Mouse (Mus musculus): ENCODE data around the gene Casc3. TPM values are rescaled to one million over a fixed set of nuclear protein-coding genes. Genes with fewer than 3 reads are reported as not detected.
A peak's percentile ranks its signal among the peaks of the same experiment; 100 is the strongest.

Casc3 gene
- 56.3 and 57.7 TPM in 2 replicates for polyA plus RNA-seq (2015; fragmentation: Nextera tagmentation; extraction: Ambion mirVana)

- no peak within 1 kb of the TSS for H3K27ac ChIP-seq
- 94% methylated on average over 5 of the region's 5 CpGs for WGBS
These were observed at the start of gene Casc3 for GRCm38 (mm10) chr11:98804605-98805004. Gene Casc3, plus strand, starts transcription at chr11:98804905.

GRCm38 (mm10) chr11:98755726-98756380, 48.9 kb upstream of the Casc3 start:
- Histone ChIP-seq H3K4me1 (peaks cover 48% of the 10 kb centered on the region), H3K27me3 (replicated peaks) (no peaks in the 10 kb centered on the region), H3K36me3 (replicated peaks) (peaks cover 23% of the 10 kb centered on the region)

More at GRCm38 (mm10) chr11:98804605-98805004, at the start of gene Casc3:
- Histone ChIP-seq H3K4me2 (no peak within 1 kb of the TSS), H3K36me3 (replicated peaks) (peaks cover 63% of the 10 kb centered on the region), H3K9me3 (no peaks in the 10 kb centered on the region), H3K9ac (no peak within 1 kb of the TSS), H3K27me3 (replicated peaks) (no peaks in the 10 kb centered on the region), H3K4me3 (no peak within 1 kb of the TSS), H3K4me1 (peaks cover 8% of the 10 kb centered on the region; the same call in 1 of the 2 replicates)
- ATAC-seq (replicated peaks), result no peak

GRCm38 (mm10) chr11:98756711-98757110, 48.0 kb upstream of the Casc3 start:
- Histone ChIP-seq H3K27ac (no peak overlapping the region), H3K4me1 (peaks cover 39% of the 10 kb centered on the region), H3K27me3 (replicated peaks) (no peaks in the 10 kb centered on the region), H3K9me3 (no peaks in the 10 kb centered on the region), H3K4me2 (no peak overlapping the region), H3K9ac (no peak overlapping the region), H3K4me3 (no peak overlapping the region), H3K36me3 (replicated peaks) (peaks cover 27% of the 10 kb centered on the region)
- 94% methylated on average over 12 of the region's 12 CpGs for WGBS
- ATAC-seq (replicated peaks), result no peak

More at GRCm38 (mm10) chr11:98755726-98756380, 48.9 kb upstream of the Casc3 start:
- WGBS, result 95% methylated on average over 6 of the region's 6 CpGs
- Histone ChIP-seq H3K4me3 (no peak overlapping the region), H3K9me3 (no peaks in the 10 kb centered on the region), H3K4me2 (no peak overlapping the region), H3K27ac (no peak overlapping the region), H3K9ac (no peak overlapping the region)
- no peak for ATAC-seq (replicated peaks)

GRCm38 (mm10) chr11:98761939-98762338, 42.8 kb upstream of the Casc3 start:
- H3K4me3 ChIP-seq, result no peak overlapping the region
- H3K4me2 ChIP-seq, result no peak overlapping the region
- 92% methylated on average over 4 of the region's 4 CpGs for WGBS
- H3K27me3 ChIP-seq (replicated peaks), result no peaks in the 10 kb centered on the region
- peaks cover 18% of the 10 kb centered on the region for H3K4me1 ChIP-seq
- H3K27ac ChIP-seq, result 0 out of 2 replicates have a peak overlapping the region, but pooled peaks have one; percentile 6
- H3K9me3 ChIP-seq, result no peaks in the 10 kb centered on the region
- no peak for ATAC-seq (replicated peaks)
- peaks cover 42% of the 10 kb centered on the region for H3K36me3 ChIP-seq (replicated peaks)
- no peak overlapping the region for H3K9ac ChIP-seq

GRCm38 (mm10) chr11:98762756-98763501, 41.8 kb upstream of the Casc3 start:
- no peak overlapping the region for H3K9ac ChIP-seq
- no peak for ATAC-seq (replicated peaks)
- no peaks in the 10 kb centered on the region for H3K27me3 ChIP-seq (replicated peaks)
- WGBS, result 64% methylated on average over 17 of the region's 17 CpGs
- no peak overlapping the region for H3K4me2 ChIP-seq
- no peak overlapping the region for H3K27ac ChIP-seq
- H3K4me1 ChIP-seq, result peaks cover 28% of the 10 kb centered on the region
- H3K4me3 ChIP-seq, result no peak overlapping the region
- H3K36me3 ChIP-seq (replicated peaks), result peaks cover 37% of the 10 kb centered on the region
- no peaks in the 10 kb centered on the region for H3K9me3 ChIP-seq

- no peak overlapping the region for H3K27ac ChIP-seq
- no peak for ATAC-seq (replicated peaks)
- H3K36me3 ChIP-seq (replicated peaks), result peaks cover 37% of the 10 kb centered on the region
These were observed 41.2 kb upstream of the Casc3 start for GRCm38 (mm10) chr11:98763502-98763861.

GRCm38 (mm10) chr11:98764091-98764490, 40.6 kb upstream of the Casc3 start:
- no peak for ATAC-seq (replicated peaks)
- H3K4me1 ChIP-seq, result peaks cover 38% of the 10 kb centered on the region
- no peak overlapping the region for H3K9ac ChIP-seq
- H3K4me2 ChIP-seq, result no peak overlapping the region
- WGBS, result 87% methylated on average over 18 of the region's 18 CpGs
- no peaks in the 10 kb centered on the region for H3K9me3 ChIP-seq
- no peaks in the 10 kb centered on the region for H3K27me3 ChIP-seq (replicated peaks)
- H3K36me3 ChIP-seq (replicated peaks), result peaks cover 41% of the 10 kb centered on the region
- H3K27ac ChIP-seq, result 0 out of 2 replicates have a peak overlapping the region, but pooled peaks have one; percentile 18
- no peak overlapping the region for H3K4me3 ChIP-seq

More at GRCm38 (mm10) chr11:98763502-98763861, 41.2 kb upstream of the Casc3 start:
- Histone ChIP-seq H3K27me3 (replicated peaks) (no peaks in the 10 kb centered on the region), H3K9ac (no peak overlapping the region), H3K4me1 (peaks cover 34% of the 10 kb centered on the region), H3K4me2 (no peak overlapping the region), H3K4me3 (no peak overlapping the region), H3K9me3 (no peaks in the 10 kb centered on the region)
- WGBS, result 91% methylated on average over 8 of the region's 8 CpGs

- Histone ChIP-seq H3K27ac (no peak overlapping the region), H3K4me2 (no peak overlapping the region), H3K4me1 (peaks cover 38% of the 10 kb centered on the region), H3K36me3 (replicated peaks) (peaks cover 43% of the 10 kb centered on the region), H3K9ac (no peak overlapping the region), H3K4me3 (no peak overlapping the region), H3K9me3 (no peaks in the 10 kb centered on the region), H3K27me3 (replicated peaks) (no peaks in the 10 kb centered on the region)
- no peak for ATAC-seq (replicated peaks)
These were observed 40.0 kb upstream of the Casc3 start for GRCm38 (mm10) chr11:98764746-98765145.

- H3K4me2 ChIP-seq, result no peak overlapping the region
- ATAC-seq (replicated peaks), result no peak
- no peaks in the 10 kb centered on the region for H3K9me3 ChIP-seq
- H3K4me1 ChIP-seq, result peaks cover 38% of the 10 kb centered on the region
- H3K9ac ChIP-seq, result no peak overlapping the region
- H3K27ac ChIP-seq, result peak overlapping the region; percentile 67
- peaks cover 46% of the 10 kb centered on the region for H3K36me3 ChIP-seq (replicated peaks)
- no peaks in the 10 kb centered on the region for H3K27me3 ChIP-seq (replicated peaks)
- no peak overlapping the region for H3K4me3 ChIP-seq
- 48% methylated on average over 9 of the region's 9 CpGs for WGBS
These were observed 39.0 kb upstream of the Casc3 start for GRCm38 (mm10) chr11:98765421-98766309.

GRCm38 (mm10) chr11:98766346-98766745, 38.4 kb upstream of the Casc3 start:
- H3K9me3 ChIP-seq, result no peaks in the 10 kb centered on the region
- H3K27ac ChIP-seq, result no peak overlapping the region
- H3K4me3 ChIP-seq, result no peak overlapping the region
- H3K4me1 ChIP-seq, result peaks cover 38% of the 10 kb centered on the region
- H3K27me3 ChIP-seq (replicated peaks), result no peaks in the 10 kb centered on the region
- no peak for ATAC-seq (replicated peaks)
- no peak overlapping the region for H3K9ac ChIP-seq
- peaks cover 44% of the 10 kb centered on the region for H3K36me3 ChIP-seq (replicated peaks)
- WGBS, result 42% methylated on average over 2 of the region's 2 CpGs
- no peak overlapping the region for H3K4me2 ChIP-seq

- H3K4me2 ChIP-seq, result no peak overlapping the region
- no peaks in the 10 kb centered on the region for H3K27me3 ChIP-seq (replicated peaks)
- 0 out of 2 replicates have a peak, but pooled peaks have one; percentile 28 for ATAC-seq (replicated peaks)
- no peaks in the 10 kb centered on the region for H3K9me3 ChIP-seq
- 34% methylated on average over 5 of the region's 5 CpGs for WGBS
- H3K4me3 ChIP-seq, result no peak overlapping the region
- peaks cover 38% of the 10 kb centered on the region for H3K4me1 ChIP-seq
- peak overlapping the region; percentile 49; the same call in 1 of the 2 replicates for H3K27ac ChIP-seq
- H3K36me3 ChIP-seq (replicated peaks), result peaks cover 39% of the 10 kb centered on the region
- H3K9ac ChIP-seq, result no peak overlapping the region
These were observed 37.9 kb upstream of the Casc3 start for GRCm38 (mm10) chr11:98766816-98767215.

GRCm38 (mm10) chr11:98767276-98767675, 37.4 kb upstream of the Casc3 start:
- Histone ChIP-seq H3K9ac (no peak overlapping the region), H3K27me3 (replicated peaks) (no peaks in the 10 kb centered on the region), H3K4me3 (no peak overlapping the region), H3K4me2 (no peak overlapping the region), H3K9me3 (no peaks in the 10 kb centered on the region), H3K4me1 (peaks cover 38% of the 10 kb centered on the region), H3K27ac (peak overlapping the region; percentile 49; the same call in 1 of the 2 replicates), H3K36me3 (replicated peaks) (peaks cover 35% of the 10 kb centered on the region)
- 0 out of 2 replicates have a peak, but pooled peaks have one; percentile 31 for ATAC-seq (replicated peaks)
- 17% methylated on average over 9 of the region's 9 CpGs for WGBS
